Mouse (Mus musculus): ENCODE measurements around the gene Mybl2. TPM values are rescaled to one million over a fixed set of nuclear protein-coding genes. Genes with fewer than 3 reads are reported as not detected.

Mybl2 gene
- total and polyA plus RNA-seq, 2 experiments from 2014 or later = 3.7 to 3.9 TPM

GRCm38 (mm10) chr2:163082591-163082990 is 28.1 kb downstream of the Mybl2 start:
- Histone ChIP-seq H3K27ac (no peak overlapping the region), H3K4me2 (ENCODE audit: low read depth, low read length) (no peak overlapping the region), H3K27me3 (ENCODE audit: insufficient read depth, low read length) (no peaks in the 10 kb centered on the region), H3K9ac (replicated peaks; ENCODE audit: low read length) (no peak overlapping the region), H3K36me3 (ENCODE audit: insufficient read depth, low read length) (no peaks in the 10 kb centered on the region), H3K4me3 (ENCODE audit: low read length) (no peak overlapping the region), H3K4me1 (ENCODE audit: insufficient read depth, low read length) (no peaks in the 10 kb centered on the region), H3K9me3 (ENCODE audit: low read length) (no peaks in the 10 kb centered on the region)
- WGBS = 89% methylated on average over 5 of the region's 5 CpGs
- no peak for ATAC-seq
- no peak for TF ChIP-seq CTCF (IDR thresholded peaks at IDR 0.05; ENCODE audit: low read depth)
- DNase-seq (ENCODE audit: low spot score) = no peak

GRCm38 (mm10) chr2:163084519-163084918 is 30.0 kb downstream of the Mybl2 start:
- 95% methylated on average over 3 of the region's 3 CpGs for WGBS
- Histone ChIP-seq H3K4me1 (ENCODE audit: insufficient read depth, low read length) (no peaks in the 10 kb centered on the region), H3K4me3 (ENCODE audit: low read length) (no peak overlapping the region), H3K27ac (no peak overlapping the region), H3K27me3 (ENCODE audit: insufficient read depth, low read length) (no peaks in the 10 kb centered on the region), H3K36me3 (ENCODE audit: insufficient read depth, low read length) (no peaks in the 10 kb centered on the region), H3K4me2 (ENCODE audit: low read depth, low read length) (no peak overlapping the region), H3K9ac (replicated peaks; ENCODE audit: low read length) (no peak overlapping the region), H3K9me3 (ENCODE audit: low read length) (no peaks in the 10 kb centered on the region)
- TF ChIP-seq CTCF (IDR thresholded peaks at IDR 0.05; ENCODE audit: low read depth) = no peak
- DNase-seq (ENCODE audit: low spot score) (no peak), ATAC-seq (no peak)

DNA sequence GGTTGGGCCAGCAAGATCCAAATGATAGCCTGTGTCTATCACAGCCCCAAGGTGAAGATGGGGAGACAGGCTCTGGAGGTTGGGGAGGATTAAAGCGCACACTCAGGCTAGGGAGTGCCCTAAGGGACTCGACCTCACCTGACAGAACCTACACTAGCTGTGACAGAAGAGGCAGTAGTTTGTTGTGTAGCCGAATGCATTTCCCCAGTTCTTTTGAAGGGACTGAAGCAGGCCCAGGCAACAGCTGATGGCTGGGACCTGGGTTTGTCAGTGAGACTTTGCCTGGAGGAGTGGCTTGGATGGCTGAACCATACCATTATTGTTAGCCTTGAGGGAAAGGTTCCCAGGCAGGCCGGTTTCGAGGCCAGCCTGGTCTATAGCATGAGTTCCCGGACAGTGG is 30.6 kb downstream of the Mybl2 start:
- WGBS = 86% methylated on average over 6 of the region's 6 CpGs
- H3K27ac ChIP-seq = no peak overlapping the region
- H3K27me3 ChIP-seq (ENCODE audit: insufficient read depth, low read length) = no peaks in the 10 kb centered on the region
- H3K36me3 ChIP-seq (ENCODE audit: insufficient read depth, low read length) = no peaks in the 10 kb centered on the region
- H3K4me2 ChIP-seq (ENCODE audit: low read depth, low read length) = no peak overlapping the region
- no peaks in the 10 kb centered on the region for H3K4me1 ChIP-seq (ENCODE audit: insufficient read depth, low read length)
- H3K9ac ChIP-seq (replicated peaks; ENCODE audit: low read length) = no peak overlapping the region
- H3K9me3 ChIP-seq (ENCODE audit: low read length) = no peaks in the 10 kb centered on the region
- ATAC-seq (no peak), DNase-seq (ENCODE audit: low spot score) (no peak)
- TF ChIP-seq CTCF (IDR thresholded peaks at IDR 0.05; ENCODE audit: low read depth) = no peak
- no peak overlapping the region for H3K4me3 ChIP-seq (ENCODE audit: low read length)

GRCm38 (mm10) chr2:163086561-163086960 is 32.1 kb downstream of the Mybl2 start:
- no peak overlapping the region for H3K4me3 ChIP-seq (ENCODE audit: low read length)
- no peak for TF ChIP-seq CTCF (IDR thresholded peaks at IDR 0.05; ENCODE audit: low read depth)
- DNase-seq (ENCODE audit: low spot score) (no peak), ATAC-seq (no peak)
- H3K4me2 ChIP-seq (ENCODE audit: low read depth, low read length) = no peak overlapping the region
- no peaks in the 10 kb centered on the region for H3K4me1 ChIP-seq (ENCODE audit: insufficient read depth, low read length)
- 86% methylated on average over 8 of the region's 8 CpGs for WGBS
- H3K27ac ChIP-seq = no peak overlapping the region
- H3K36me3 ChIP-seq (ENCODE audit: insufficient read depth, low read length) = no peaks in the 10 kb centered on the region
- H3K9ac ChIP-seq (replicated peaks; ENCODE audit: low read length) = no peak overlapping the region
- H3K27me3 ChIP-seq (ENCODE audit: insufficient read depth, low read length) = no peaks in the 10 kb centered on the region
- no peaks in the 10 kb centered on the region for H3K9me3 ChIP-seq (ENCODE audit: low read length)

GRCm38 (mm10) chr2:163087728-163088127 is 33.2 kb downstream of the Mybl2 start, which contains the start of gene Gtsf1l:
Gtsf1l (minus strand) TSS chr2:163087855.
- Histone ChIP-seq H3K9me3 (ENCODE audit: low read length) (no peaks in the 10 kb centered on the region), H3K27ac (no peak within 1 kb of the TSS), H3K9ac (replicated peaks; ENCODE audit: low read length) (no peak within 1 kb of the TSS), H3K27me3 (ENCODE audit: insufficient read depth, low read length) (no peaks in the 10 kb centered on the region), H3K4me3 (ENCODE audit: low read length) (no peak within 1 kb of the TSS), H3K4me2 (ENCODE audit: low read depth, low read length) (no peak within 1 kb of the TSS), H3K36me3 (ENCODE audit: insufficient read depth, low read length) (no peaks in the 10 kb centered on the region), H3K4me1 (ENCODE audit: insufficient read depth, low read length) (no peaks in the 10 kb centered on the region)
- 84% methylated on average over 9 of the region's 9 CpGs for WGBS
- no peak for DNase-seq (ENCODE audit: low spot score)
- ATAC-seq = no peak
- TF ChIP-seq CTCF (IDR thresholded peaks at IDR 0.05; ENCODE audit: low read depth) = no peak

DNA sequence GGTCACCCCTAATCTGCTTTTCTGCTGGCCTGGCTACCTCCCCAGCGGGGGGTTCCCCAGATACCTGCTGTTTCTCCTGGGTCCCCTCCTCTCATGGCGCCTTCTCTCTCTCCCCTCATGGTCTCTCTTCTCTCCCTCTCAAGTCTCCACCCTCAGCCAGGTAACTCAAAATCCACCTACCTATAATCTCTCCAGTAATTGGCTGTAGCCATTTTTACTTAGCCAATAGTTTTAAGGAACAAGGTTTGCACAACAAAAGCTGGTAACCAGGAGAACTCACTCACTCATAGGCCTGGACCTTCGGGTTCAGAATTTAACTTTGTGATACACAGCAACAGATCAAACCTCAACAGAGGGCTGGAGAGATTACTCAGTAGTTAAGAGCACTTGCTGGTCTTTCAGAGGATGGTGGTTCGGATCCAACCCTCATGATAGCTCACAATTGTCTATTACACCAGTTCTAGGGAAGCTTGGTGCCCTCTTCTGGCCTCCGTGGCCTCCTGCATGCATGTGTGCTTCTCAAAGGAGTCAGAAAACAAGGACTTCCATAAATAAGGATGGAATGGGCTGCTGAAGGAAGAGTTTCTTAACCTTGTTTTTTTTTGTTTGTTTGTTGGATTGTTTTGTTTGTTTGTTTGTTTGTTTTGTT is 35.1 kb downstream of the Mybl2 start:
- DNase-seq (ENCODE audit: low spot score) = no peak
- H3K4me3 ChIP-seq (ENCODE audit: low read length) = no peak overlapping the region
- TF ChIP-seq CTCF (IDR thresholded peaks at IDR 0.05; ENCODE audit: low read depth) = peak; percentile 30
- 78% methylated on average over 5 of the region's 5 CpGs for WGBS
- H3K4me1 ChIP-seq (ENCODE audit: insufficient read depth, low read length) = no peaks in the 10 kb centered on the region
- no peak for ATAC-seq
- no peak overlapping the region for H3K9ac ChIP-seq (replicated peaks; ENCODE audit: low read length)
- H3K27ac ChIP-seq = no peak overlapping the region
- no peak overlapping the region for H3K4me2 ChIP-seq (ENCODE audit: low read depth, low read length)
- no peaks in the 10 kb centered on the region for H3K27me3 ChIP-seq (ENCODE audit: insufficient read depth, low read length)
- no peaks in the 10 kb centered on the region for H3K9me3 ChIP-seq (ENCODE audit: low read length)
- H3K36me3 ChIP-seq (ENCODE audit: insufficient read depth, low read length) = no peaks in the 10 kb centered on the region

GRCm38 (mm10) chr2:163094909-163095308 is 40.4 kb downstream of the Mybl2 start:
- peaks cover 2% of the 10 kb centered on the region; the same call in 1 of the 2 replicates for H3K27me3 ChIP-seq (ENCODE audit: insufficient read depth, low read length)
- ATAC-seq (no peak), DNase-seq (ENCODE audit: low spot score) (no peak)
- H3K4me2 ChIP-seq (ENCODE audit: low read depth, low read length) = no peak overlapping the region
- no peak overlapping the region for H3K9ac ChIP-seq (replicated peaks; ENCODE audit: low read length)
- TF ChIP-seq CTCF (IDR thresholded peaks at IDR 0.05; ENCODE audit: low read depth) = no peak
- WGBS = 93% methylated on average over 10 of the region's 10 CpGs
- no peaks in the 10 kb centered on the region for H3K36me3 ChIP-seq (ENCODE audit: insufficient read depth, low read length)
- H3K27ac ChIP-seq = no peak overlapping the region
- H3K9me3 ChIP-seq (ENCODE audit: low read length) = no peaks in the 10 kb centered on the region
- no peaks in the 10 kb centered on the region; the same call in 1 of the 2 replicates for H3K4me1 ChIP-seq (ENCODE audit: insufficient read depth, low read length)
- no peak overlapping the region for H3K4me3 ChIP-seq (ENCODE audit: low read length)
